Mouse (Mus musculus): ENCODE measurements around the gene Lrrc8c.

DNA sequence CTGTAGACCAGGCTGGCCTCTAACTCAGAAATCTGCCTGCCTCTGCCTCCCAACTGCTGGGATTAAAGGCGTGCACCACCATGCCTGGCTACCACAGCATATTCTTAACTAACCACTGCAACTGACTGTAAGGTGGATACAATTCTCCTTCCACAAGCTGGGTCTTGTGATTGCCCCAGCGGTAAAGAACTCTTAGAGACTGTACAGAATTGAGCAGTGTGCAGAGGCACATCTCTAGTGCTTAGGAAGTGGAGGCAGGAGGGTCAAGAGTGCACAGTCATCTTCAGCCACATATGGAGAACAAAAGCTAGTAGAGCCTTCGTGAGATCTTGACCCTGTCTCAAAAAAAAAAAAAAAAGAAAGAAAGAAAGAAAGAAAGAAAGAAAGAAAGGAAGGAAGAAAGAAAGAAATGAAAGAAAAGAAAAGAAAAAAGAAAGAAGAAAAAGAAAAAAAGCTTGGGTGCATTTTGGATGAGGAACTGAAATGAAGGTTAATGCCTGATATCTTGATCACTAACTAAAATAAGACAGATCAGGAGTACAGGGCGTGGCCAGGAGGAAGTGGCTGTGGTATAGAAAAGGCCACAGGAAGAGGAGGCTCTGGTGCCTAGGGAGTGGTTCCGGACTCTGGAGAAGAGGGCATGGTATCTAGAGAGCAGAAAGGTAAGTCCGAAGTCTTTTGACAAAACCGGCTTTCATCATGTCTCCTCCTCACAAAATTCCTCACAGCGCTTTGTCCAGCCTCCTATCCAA lies 131.7 kb downstream of the Lrrc8c start:
- no peak for TF ChIP-seq POLR2A (IDR thresholded peaks at IDR 0.05; ENCODE audit: control insufficient read depth, extremely low read depth, insufficient read depth, low read length, poor library complexity)
- no peak for TF ChIP-seq CTCF (IDR thresholded peaks at IDR 0.05; ENCODE audit: borderline replicate concordance, control insufficient read depth, extremely low read depth, insufficient read depth, low read length, poor library complexity)

Measured in thymus, adult 2 months (tissue).